Mouse (Mus musculus) G1E (cell line): Measurements from ENCODE around the gene Gm17555.

Source experiments
- CTCF ChIP-seq: IDR thresholded peaks from 2 replicates; pipeline ENCODE4 v1.5.1; 2012; ENCODE audit warnings: low read depth, low read length, inconsistent platforms, mixed read lengths
- POLR2AphosphoS5 ChIP-seq: IDR thresholded peaks from 2 replicates; pipeline ENCODE4 v1.6.1; 2012; ENCODE audit warnings: low read depth, low read length, inconsistent platforms; ENCODE audit not compliant: insufficient replicate concordance

GRCm38 (mm10) chr2:126231731-126232130, 16.8 kb downstream of the Gm17555 start:
- TF ChIP-seq CTCF = no peak
- TF ChIP-seq POLR2AphosphoS5 = no peak
